Mouse (Mus musculus) liver, postnatal 0 days (tissue): ENCODE measurements around the gene Tesmin.

Source experiments
- CTCF ChIP-seq: sonication (generic); IDR thresholded peaks from 2 replicates; pipeline ENCODE4 v1.5.1; 2016; ENCODE audit warnings: antibody characterized with exemption, low read depth
- EP300 ChIP-seq: IDR thresholded peaks from 2 replicates; pipeline ENCODE4 v1.6.1; 2016; ENCODE audit warnings: antibody characterized with exemption, low read depth, mild to moderate bottlenecking

GRCm38 (mm10) chr19:3394216-3394615 lies 5.6 kb downstream of the Tesmin start:
- no peak for TF ChIP-seq EP300
- TF ChIP-seq CTCF = no peak
